Mouse (Mus musculus) stomach, embryonic 15.5 days (tissue): ENCODE results near the gene Fam81b. TPM values are rescaled to one million over a fixed set of nuclear protein-coding genes. Genes with fewer than 3 reads are reported as not detected.

Experiments used
- ATAC-seq: fragments of 200-750 bp; cut with Nextera tagmentation; 2 replicates; pipeline ENCODE4 v1.8.0; 2017; ENCODE audit warnings: low read depth, moderate number of reproducible peaks, moderate TSS enrichment; ENCODE audit not compliant: insufficient read depth, low FRiP score
- H3K27ac ChIP-seq: fragments of 300-500 bp; sonication (generic); 2 replicates; pipeline ENCODE4 v1.5.1; 2015; ENCODE audit warnings: mild to moderate bottlenecking, inconsistent platforms
- H3K27me3 ChIP-seq: fragments of 300-500 bp; sonication (generic); replicated peaks from 2 replicates; pipeline ENCODE4 v1.6.1; 2015; ENCODE audit warnings: inconsistent platforms
- H3K36me3 ChIP-seq: fragments of 300-500 bp; sonication (generic); 2 replicates; pipeline ENCODE4 v1.6.1; 2015; ENCODE audit warnings: inconsistent platforms
- H3K4me1 ChIP-seq: fragments of 300-500 bp; sonication (generic); 2 replicates; pipeline ENCODE4 v1.6.1; 2015; ENCODE audit warnings: inconsistent platforms
- H3K4me2 ChIP-seq: fragments of 300-500 bp; sonication (generic); 2 replicates; pipeline ENCODE4 v1.6.1; 2015; ENCODE audit warnings: mild to moderate bottlenecking, inconsistent platforms
- H3K4me3 ChIP-seq: fragments of 300-500 bp; sonication (generic); replicated peaks from 2 replicates; pipeline ENCODE4 v1.5.1; 2015; ENCODE audit warnings: inconsistent platforms
- H3K9ac ChIP-seq: fragments of 300-500 bp; sonication (generic); 2 replicates; pipeline ENCODE4 v1.6.1; 2015; ENCODE audit warnings: inconsistent platforms
- H3K9me3 ChIP-seq: fragments of 300-500 bp; sonication (generic); 2 replicates; pipeline ENCODE4 v1.6.1; 2016; ENCODE audit warnings: inconsistent platforms
- WGBS: fragments of 180-500 bp; shearing (Covaris S2); methylation state at CpG from one replicate; pipeline ENCODE4 v1.1.7; 2015; 5-methylcytosine and 5-hydroxymethylcytosine counted together
- microRNA-seq: library from miRNA; unstranded; fragments of <30 nt; microRNA quantifications from one replicate; pipeline ENCODE4, GENCODE M21; 2016
- polyA plus RNA-seq: library from polyadenylated mRNA; unstranded; fragments of >200 nt; fragmentation: Nextera tagmentation; extraction: Ambion mirVana; gene quantifications from 2 replicates; pipeline ENCODE4 v1.2.1, GENCODE M21; 2015

Fam81b gene
- polyA plus RNA-seq, 1 experiment from 2014 or later, result not detected

GRCm38 (mm10) chr13:76189190-76189589, 115.7 kb downstream of the Fam81b start:
- 0 out of 2 replicates have a peak, but pooled peaks cover 3% of the 10 kb centered on the region for H3K4me1 ChIP-seq
- ATAC-seq, result no peak
- no peaks in the 10 kb centered on the region for H3K9me3 ChIP-seq
- H3K36me3 ChIP-seq, result peaks cover 23% of the 10 kb centered on the region
- H3K9ac ChIP-seq, result no peak overlapping the region
- no peak overlapping the region for H3K4me3 ChIP-seq
- no peaks in the 10 kb centered on the region for H3K27me3 ChIP-seq
- WGBS, result 74% methylated on average over 3 of the region's 3 CpGs
- H3K27ac ChIP-seq, result no peak overlapping the region
- no peak overlapping the region for H3K4me2 ChIP-seq

- no peak overlapping the region for H3K9ac ChIP-seq
- H3K27me3 ChIP-seq, result no peaks in the 10 kb centered on the region
- no peaks in the 10 kb centered on the region for H3K4me1 ChIP-seq
- no peaks in the 10 kb centered on the region for H3K9me3 ChIP-seq
- H3K4me2 ChIP-seq, result no peak overlapping the region
- ATAC-seq, result no peak
- H3K27ac ChIP-seq, result no peak overlapping the region
- H3K4me3 ChIP-seq, result no peak overlapping the region
- 95% methylated on average over 5 of the region's 5 CpGs for WGBS
- H3K36me3 ChIP-seq, result peaks cover 19% of the 10 kb centered on the region
These were observed 117.2 kb downstream of the Fam81b start for GRCm38 (mm10) chr13:76187651-76188050.

DNA sequence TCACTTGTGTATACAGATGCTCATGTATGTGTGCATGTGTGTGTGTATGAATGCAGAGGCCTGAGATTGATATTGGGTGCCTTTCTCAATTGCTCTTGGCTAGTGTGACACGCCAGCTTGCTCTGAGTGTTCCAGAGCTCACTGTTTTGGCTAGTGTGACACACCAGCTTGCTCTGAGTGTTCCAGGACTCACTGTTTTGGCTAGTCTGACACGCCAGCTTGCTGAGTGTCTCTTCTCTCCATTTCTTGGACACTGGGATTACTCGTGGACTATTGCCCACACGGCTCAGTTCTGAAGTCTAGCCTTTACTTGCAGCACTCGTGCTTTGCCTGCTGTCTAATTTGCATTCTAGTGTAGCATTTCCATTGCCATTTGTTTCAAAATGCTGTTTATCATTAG, 126.2 kb downstream of the Fam81b start:
- Histone ChIP-seq H3K4me2 (no peak overlapping the region), H3K27me3 (no peaks in the 10 kb centered on the region), H3K4me1 (no peaks in the 10 kb centered on the region), H3K36me3 (peaks cover 15% of the 10 kb centered on the region), H3K9me3 (no peaks in the 10 kb centered on the region), H3K27ac (no peak overlapping the region), H3K4me3 (no peak overlapping the region), H3K9ac (no peak overlapping the region)
- WGBS, result 90% methylated on average over 5 of the region's 5 CpGs
- no peak for ATAC-seq

DNA sequence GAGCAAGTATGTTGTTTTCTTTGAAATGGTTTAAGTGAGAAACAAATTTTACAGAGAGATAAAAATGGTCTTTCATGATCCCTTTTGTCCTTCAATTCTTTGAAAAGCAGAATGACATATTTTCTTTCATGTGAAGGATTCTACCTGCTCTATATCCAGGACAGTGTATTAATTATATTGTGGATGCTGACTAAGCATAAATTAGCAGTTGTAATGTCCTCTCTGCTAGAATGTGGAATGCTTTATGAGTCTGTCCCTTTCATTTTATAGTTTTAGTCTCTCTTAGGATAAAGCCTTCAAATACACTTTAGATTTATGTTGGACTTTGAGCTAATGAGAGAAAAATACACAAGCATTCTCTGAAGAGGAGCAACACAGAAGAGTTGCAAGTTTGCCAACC, 130.6 kb downstream of the Fam81b start:
- Histone ChIP-seq H3K9me3 (no peaks in the 10 kb centered on the region), H3K4me3 (no peak overlapping the region), H3K9ac (no peak overlapping the region), H3K27ac (no peak overlapping the region), H3K27me3 (no peaks in the 10 kb centered on the region), H3K36me3 (peaks cover 15% of the 10 kb centered on the region), H3K4me2 (no peak overlapping the region), H3K4me1 (no peaks in the 10 kb centered on the region)
- no peak for ATAC-seq

GRCm38 (mm10) chr13:76160587-76160986, 144.3 kb downstream of the Fam81b start:
- H3K27me3 ChIP-seq, result no peaks in the 10 kb centered on the region
- ATAC-seq, result no peak

DNA sequence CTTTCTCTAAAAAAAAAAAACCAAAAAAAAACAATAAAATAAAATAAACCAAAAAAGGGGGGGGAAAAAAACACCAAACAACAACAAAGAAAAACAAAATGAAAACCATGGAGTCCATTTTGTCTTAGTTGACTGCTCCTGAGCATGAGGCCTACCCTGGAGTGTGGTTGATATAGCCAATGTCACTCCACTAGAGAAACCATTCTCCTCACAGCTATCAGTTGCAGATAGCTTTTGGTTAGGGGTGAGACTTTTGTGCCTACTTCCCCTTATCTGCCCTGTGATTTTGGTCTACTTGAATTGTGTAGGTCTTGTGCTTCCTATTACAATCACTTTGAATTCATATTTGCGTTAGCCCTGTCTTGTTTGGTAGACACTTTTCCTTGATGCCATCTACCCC, 147.4 kb downstream of the Fam81b start:
- WGBS, result 93% methylated on average over 1 of the region's 1 CpGs
- H3K27ac ChIP-seq, result no peak overlapping the region
- H3K4me1 ChIP-seq, result no peaks in the 10 kb centered on the region
- no peaks in the 10 kb centered on the region for H3K9me3 ChIP-seq
- ATAC-seq, result no peak
- no peaks in the 10 kb centered on the region for H3K27me3 ChIP-seq
- H3K9ac ChIP-seq, result no peak overlapping the region
- H3K4me2 ChIP-seq, result no peak overlapping the region
- H3K36me3 ChIP-seq, result peaks cover 5% of the 10 kb centered on the region
- H3K4me3 ChIP-seq, result no peak overlapping the region

More at GRCm38 (mm10) chr13:76160587-76160986, 144.3 kb downstream of the Fam81b start:
- Histone ChIP-seq H3K4me3 (no peak overlapping the region), H3K9ac (no peak overlapping the region), H3K4me1 (no peaks in the 10 kb centered on the region), H3K4me2 (no peak overlapping the region), H3K9me3 (no peaks in the 10 kb centered on the region), H3K27ac (peak overlapping the region; percentile 21; the same call in 1 of the 2 replicates), H3K36me3 (peaks cover 7% of the 10 kb centered on the region)
- WGBS, result 71% methylated on average over 2 of the region's 2 CpGs

DNA sequence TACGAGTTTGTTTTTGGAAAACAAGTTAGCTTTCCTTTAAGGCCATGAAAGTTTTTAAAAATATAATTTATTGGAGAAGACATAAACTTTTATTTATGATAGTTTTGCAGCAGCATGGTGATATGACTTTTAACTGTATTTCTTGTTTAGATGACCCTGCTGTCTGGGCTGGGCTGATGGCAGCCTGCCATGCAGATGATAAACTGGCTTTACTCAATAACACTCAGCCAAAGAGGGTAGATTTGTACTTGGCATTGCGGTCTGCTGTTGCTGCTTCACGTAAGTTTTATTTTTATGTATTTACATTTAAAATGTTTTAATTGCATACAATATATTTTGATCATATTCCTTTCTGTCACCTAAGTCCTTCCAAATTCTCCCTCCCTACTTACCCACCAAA, 147.8 kb downstream of the Fam81b start:
- WGBS, result 69% methylated on average over 3 of the region's 3 CpGs
- H3K4me3 ChIP-seq, result no peak overlapping the region
- H3K27ac ChIP-seq, result no peak overlapping the region
- H3K4me1 ChIP-seq, result no peaks in the 10 kb centered on the region
- H3K4me2 ChIP-seq, result no peak overlapping the region
- H3K27me3 ChIP-seq, result no peaks in the 10 kb centered on the region
- no peak overlapping the region for H3K9ac ChIP-seq
- no peak for ATAC-seq
- peaks cover 2% of the 10 kb centered on the region; the same call in 1 of the 2 replicates for H3K36me3 ChIP-seq
- no peaks in the 10 kb centered on the region for H3K9me3 ChIP-seq

Small RNA genes lying within 50 kb of the gene (microRNA-seq; reads per million reads assigned to microRNA genes)
- not detected for gene Gm24025

Other genes with a start within 250 kb of the Fam81b start
- gene Gpr150, start 248.1 kb downstream of the Fam81b start, polyA plus RNA-seq, result 0.24 and 0.46 TPM in 2 replicates
- 7.0 and 7.5 TPM in 2 replicates for gene Arsk, start 206.4 kb downstream of the Fam81b start, polyA plus RNA-seq
- 11.8 and 13.4 TPM in 2 replicates for gene Ttc37, start 206.3 kb downstream of the Fam81b start, polyA plus RNA-seq
- 1.5 and 1.6 TPM in 2 replicates for gene Mctp1, start 79.5 kb upstream of the Fam81b start, polyA plus RNA-seq